Mouse (Mus musculus) midbrain, embryonic 16.5 days (tissue): Measurements from ENCODE around the gene Unk. TPM values are rescaled to one million over a fixed set of nuclear protein-coding genes. Genes with fewer than 3 reads are reported as not detected.
A peak's percentile ranks its signal among the peaks of the same experiment; 100 is the strongest.

Experiments
- ATAC-seq: fragments of 200-750 bp; cut with Nextera tagmentation; 2 replicates; pipeline ENCODE4 v1.8.0; 2017; ENCODE audit warnings: moderate TSS enrichment
- H3K27ac ChIP-seq: fragments of 300-500 bp; sonication (generic); 2 replicates; pipeline ENCODE4 v1.5.1; 2014; ENCODE audit warnings: mild to moderate bottlenecking, low read length, mixed read lengths
- H3K27me3 ChIP-seq: fragments of 300-500 bp; sonication (generic); 2 replicates; pipeline ENCODE4 v1.6.1; 2014; ENCODE audit warnings: low read depth, low read length, mixed read lengths; ENCODE audit not compliant: control insufficient read depth, insufficient read depth
- H3K36me3 ChIP-seq: fragments of 300-500 bp; sonication (generic); 2 replicates; pipeline ENCODE4 v1.6.1; 2014; ENCODE audit warnings: mild to moderate bottlenecking, low read length, moderate library complexity, mixed read lengths; ENCODE audit not compliant: control insufficient read depth, insufficient read depth
- H3K4me1 ChIP-seq: fragments of 300-500 bp; sonication (generic); 2 replicates; pipeline ENCODE4 v1.6.1; 2014; ENCODE audit warnings: mild to moderate bottlenecking, low read length, mixed read lengths; ENCODE audit not compliant: control insufficient read depth, insufficient read depth
- H3K4me2 ChIP-seq: fragments of 300-500 bp; sonication (generic); 2 replicates; pipeline ENCODE4 v1.6.1; 2014; ENCODE audit warnings: mild to moderate bottlenecking, low read length, mixed read lengths
- H3K4me3 ChIP-seq: fragments of 300-500 bp; sonication (generic); 2 replicates; pipeline ENCODE4 v1.5.1; 2014; ENCODE audit warnings: low read depth, mild to moderate bottlenecking, low read length, moderate library complexity, mixed read lengths
- H3K9ac ChIP-seq: fragments of 300-500 bp; sonication (generic); 2 replicates; pipeline ENCODE4 v1.6.1; 2014; ENCODE audit warnings: low read depth, low read length, mixed read lengths
- H3K9me3 ChIP-seq: fragments of 300-500 bp; sonication (generic); replicated peaks from 2 replicates; pipeline ENCODE4 v1.6.1; 2014; ENCODE audit warnings: mild to moderate bottlenecking, low read length, mixed read lengths; ENCODE audit not compliant: control insufficient read depth, poor library complexity, severe bottlenecking
- WGBS: fragments of 180-500 bp; shearing (Covaris S2); extraction: QIAGEN DNeasy Blood & Tissue Kit; methylation state at CpG from one replicate; pipeline ENCODE4 v1.1.7; 2014; 5-methylcytosine and 5-hydroxymethylcytosine counted together
- polyA plus RNA-seq: library from polyadenylated mRNA; unstranded; fragments of >200 nt; fragmentation: Nextera tagmentation; extraction: Ambion mirVana; gene quantifications from 2 replicates; pipeline ENCODE4 v1.2.1, GENCODE M21; 2015

Gene Unk
- polyA plus RNA-seq, 1 experiment from 2014 or later: 36.6 TPM

DNA sequence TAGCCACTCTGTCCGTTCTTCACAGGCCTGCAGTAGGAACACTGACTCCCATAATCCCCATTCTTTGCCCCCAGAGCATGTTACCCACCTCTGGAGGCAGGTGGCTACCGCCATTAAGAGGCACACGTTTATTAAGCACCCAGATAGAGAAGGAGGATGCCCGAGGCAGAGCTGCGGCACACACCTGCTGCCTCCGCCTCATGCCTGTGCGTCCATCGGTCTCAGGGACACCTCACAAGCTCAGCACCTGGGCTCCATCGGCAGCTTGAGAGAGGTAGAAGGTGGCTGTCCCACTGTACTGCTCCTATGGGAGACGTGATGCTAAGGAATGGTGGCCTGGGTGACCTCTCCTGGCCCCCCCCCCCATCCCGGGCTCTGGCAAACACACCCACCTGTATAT lies 21.7 kb upstream of the Unk start:
- no peak for ATAC-seq
- H3K4me2 ChIP-seq: no peak overlapping the region
- no peaks in the 10 kb centered on the region for H3K9me3 ChIP-seq
- 94% methylated on average over 11 of the region's 11 CpGs for WGBS
- H3K36me3 ChIP-seq: no peaks in the 10 kb centered on the region
- H3K27me3 ChIP-seq: no peaks in the 10 kb centered on the region
- no peak overlapping the region for H3K9ac ChIP-seq
- no peak overlapping the region for H3K4me3 ChIP-seq
- H3K4me1 ChIP-seq: peaks cover 23% of the 10 kb centered on the region
- H3K27ac ChIP-seq: no peak overlapping the region

DNA sequence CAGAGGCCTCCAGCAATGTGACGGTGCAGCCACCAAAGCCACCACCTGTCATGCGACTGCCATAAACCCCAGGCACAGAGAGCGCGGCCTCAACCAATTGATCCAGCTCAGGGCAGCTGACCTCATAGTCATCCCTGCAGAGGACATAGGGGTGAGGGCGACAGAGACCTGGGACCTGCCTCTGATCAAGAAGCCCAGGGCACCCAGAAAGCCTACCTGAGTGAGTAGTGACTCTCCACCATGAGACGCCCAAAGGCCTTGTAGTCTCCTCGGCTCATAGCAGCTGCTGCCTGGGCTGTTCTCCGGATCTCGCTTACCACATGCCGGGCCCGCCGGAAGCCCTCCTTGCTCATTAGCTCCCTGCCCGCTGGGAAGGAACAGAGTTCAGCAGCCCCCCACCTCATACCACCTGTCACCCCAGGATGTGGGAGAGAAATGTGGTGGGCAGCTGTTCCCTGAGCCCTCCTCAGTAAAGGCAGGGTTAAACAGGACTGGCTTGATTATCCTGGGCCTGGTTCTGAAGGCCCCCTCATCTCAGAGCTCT lies 21.2 kb upstream of the Unk start:
- WGBS: 79% methylated on average over 13 of the region's 13 CpGs
- Histone ChIP-seq H3K9me3 (no peaks in the 10 kb centered on the region), H3K9ac (no peak overlapping the region), H3K27ac (no peak overlapping the region), H3K4me3 (no peak overlapping the region), H3K36me3 (no peaks in the 10 kb centered on the region), H3K4me2 (no peak overlapping the region), H3K4me1 (peaks cover 23% of the 10 kb centered on the region), H3K27me3 (no peaks in the 10 kb centered on the region)
- no peak for ATAC-seq

DNA sequence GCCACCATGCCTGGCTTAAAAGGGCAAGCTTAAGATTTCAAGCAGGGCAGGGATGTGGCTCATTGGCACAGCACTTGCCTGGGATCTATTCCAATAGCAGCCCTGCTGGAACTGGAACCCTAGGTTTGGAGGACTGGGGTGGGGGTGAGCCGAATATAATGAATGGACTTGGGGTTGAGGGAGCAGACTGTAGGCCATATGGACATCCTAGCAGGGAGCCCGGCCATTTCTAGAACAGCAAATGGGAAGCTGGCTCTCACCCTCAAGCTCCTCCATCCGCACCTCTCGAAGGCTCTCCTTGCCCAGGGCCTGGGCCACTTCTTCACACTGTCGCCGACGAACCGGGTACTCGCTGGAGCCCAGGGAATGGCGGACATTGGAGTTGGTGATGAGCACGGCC lies 20.5 kb upstream of the Unk start:
- no peak for ATAC-seq
- H3K27me3 ChIP-seq: no peaks in the 10 kb centered on the region

DNA sequence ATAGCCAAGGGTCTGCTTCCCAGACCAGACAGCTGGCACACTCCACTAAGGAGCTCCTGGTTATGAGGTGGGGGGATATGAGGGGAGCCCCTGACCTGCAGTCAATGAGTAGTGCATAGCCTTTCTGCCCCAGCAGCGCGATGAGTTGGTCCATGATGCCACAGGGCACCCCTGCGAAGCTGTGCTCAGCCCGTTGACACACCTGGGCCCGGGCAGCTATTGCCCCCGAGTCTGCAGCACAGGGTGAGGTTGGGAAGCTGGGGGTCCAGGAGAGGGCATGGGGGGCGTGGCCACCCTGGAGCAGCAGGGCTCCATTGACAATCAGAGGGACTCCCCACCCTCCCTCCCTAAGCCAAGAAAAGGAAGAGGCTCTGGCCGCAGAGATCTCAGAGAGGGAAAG lies 20.0 kb upstream of the Unk start:
- Histone ChIP-seq H3K27ac (no peak overlapping the region), H3K4me3 (no peak overlapping the region), H3K9me3 (no peaks in the 10 kb centered on the region), H3K36me3 (no peaks in the 10 kb centered on the region), H3K4me2 (no peak overlapping the region), H3K4me1 (peaks cover 11% of the 10 kb centered on the region), H3K27me3 (no peaks in the 10 kb centered on the region), H3K9ac (no peak overlapping the region)
- no peak for ATAC-seq
- WGBS: 92% methylated on average over 8 of the region's 8 CpGs

More for the DNA sequence above, 20.5 kb upstream of the Unk start:
- H3K4me2 ChIP-seq: no peak overlapping the region
- no peak overlapping the region for H3K4me3 ChIP-seq
- 98% methylated on average over 11 of the region's 11 CpGs for WGBS
- no peak overlapping the region for H3K27ac ChIP-seq
- H3K9ac ChIP-seq: no peak overlapping the region
- H3K36me3 ChIP-seq: no peaks in the 10 kb centered on the region
- H3K4me1 ChIP-seq: peaks cover 16% of the 10 kb centered on the region
- H3K9me3 ChIP-seq: no peaks in the 10 kb centered on the region

DNA sequence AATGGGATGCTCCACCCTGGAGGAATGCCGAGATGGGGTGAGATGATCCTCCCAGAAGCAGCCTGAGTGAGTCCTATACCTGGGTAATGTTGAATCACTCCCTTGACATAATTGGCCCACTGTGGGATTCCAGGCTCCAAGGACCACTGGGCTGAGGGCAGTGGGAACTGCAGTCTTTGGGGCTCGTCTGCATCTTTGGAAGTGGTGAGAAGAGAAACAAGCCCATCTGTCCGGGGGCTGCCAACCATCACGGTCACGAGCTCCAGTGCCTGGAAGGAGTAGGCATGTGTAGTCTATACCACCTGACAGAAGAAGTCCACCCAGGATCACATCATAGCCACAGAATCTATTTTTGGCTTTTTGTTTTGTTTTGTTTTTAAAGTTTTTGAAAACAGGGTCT lies 19.2 kb upstream of the Unk start:
- Histone ChIP-seq H3K27ac (no peak overlapping the region), H3K36me3 (no peaks in the 10 kb centered on the region), H3K4me2 (no peak overlapping the region), H3K4me1 (peaks cover 7% of the 10 kb centered on the region), H3K27me3 (no peaks in the 10 kb centered on the region), H3K9ac (0 out of 2 replicates have a peak overlapping the region, but pooled peaks have one; percentile 10), H3K4me3 (no peak overlapping the region), H3K9me3 (no peaks in the 10 kb centered on the region)
- ATAC-seq: no peak
- WGBS: 89% methylated on average over 5 of the region's 5 CpGs

DNA sequence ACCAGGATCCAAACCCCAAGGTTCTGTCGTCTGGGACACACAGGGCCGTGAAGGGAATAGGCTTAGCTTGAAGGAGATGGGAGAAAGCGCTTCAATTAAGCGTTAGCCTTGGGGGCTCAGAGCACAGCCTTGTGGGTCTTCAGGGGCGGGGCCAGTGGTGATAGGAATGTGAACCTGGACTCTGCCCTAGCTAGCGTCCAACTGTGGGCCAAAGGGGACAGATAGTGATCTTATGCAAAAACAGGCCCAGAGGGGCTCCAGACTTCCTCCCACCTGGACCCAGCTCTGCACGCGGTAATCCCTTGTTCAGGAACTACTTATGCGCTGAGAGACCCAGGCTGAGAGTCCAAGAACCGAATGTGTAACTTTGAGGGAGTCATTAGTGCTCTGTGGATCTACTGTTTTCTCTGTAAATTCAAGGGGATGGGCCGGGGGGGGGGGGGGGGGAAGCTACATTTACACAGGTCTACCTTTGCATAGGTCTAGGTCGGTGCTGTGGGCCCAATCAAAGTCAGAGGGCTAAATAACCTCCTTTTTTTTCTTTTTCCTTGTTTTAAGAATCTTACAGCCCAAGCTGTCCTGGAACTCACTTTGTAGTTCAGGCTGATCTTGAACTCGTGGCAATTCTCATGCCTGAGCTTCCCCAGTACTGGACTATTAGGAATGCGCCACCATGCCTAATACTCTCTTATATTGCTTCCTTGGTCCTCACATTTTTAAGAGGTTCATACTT lies 18.4 kb upstream of the Unk start:
- peak overlapping the region; percentile 74 for H3K4me2 ChIP-seq
- 25% methylated on average over 14 of the region's 14 CpGs for WGBS
- no peaks in the 10 kb centered on the region for H3K9me3 ChIP-seq
- H3K27ac ChIP-seq: 0 out of 2 replicates have a peak overlapping the region, but pooled peaks have one; percentile 73
- H3K9ac ChIP-seq: peak overlapping the region; percentile 65
- H3K4me3 ChIP-seq: peak overlapping the region; percentile 65
- H3K4me1 ChIP-seq: peaks cover 7% of the 10 kb centered on the region
- no peaks in the 10 kb centered on the region for H3K27me3 ChIP-seq
- H3K36me3 ChIP-seq: no peaks in the 10 kb centered on the region
- ATAC-seq: no peak

DNA sequence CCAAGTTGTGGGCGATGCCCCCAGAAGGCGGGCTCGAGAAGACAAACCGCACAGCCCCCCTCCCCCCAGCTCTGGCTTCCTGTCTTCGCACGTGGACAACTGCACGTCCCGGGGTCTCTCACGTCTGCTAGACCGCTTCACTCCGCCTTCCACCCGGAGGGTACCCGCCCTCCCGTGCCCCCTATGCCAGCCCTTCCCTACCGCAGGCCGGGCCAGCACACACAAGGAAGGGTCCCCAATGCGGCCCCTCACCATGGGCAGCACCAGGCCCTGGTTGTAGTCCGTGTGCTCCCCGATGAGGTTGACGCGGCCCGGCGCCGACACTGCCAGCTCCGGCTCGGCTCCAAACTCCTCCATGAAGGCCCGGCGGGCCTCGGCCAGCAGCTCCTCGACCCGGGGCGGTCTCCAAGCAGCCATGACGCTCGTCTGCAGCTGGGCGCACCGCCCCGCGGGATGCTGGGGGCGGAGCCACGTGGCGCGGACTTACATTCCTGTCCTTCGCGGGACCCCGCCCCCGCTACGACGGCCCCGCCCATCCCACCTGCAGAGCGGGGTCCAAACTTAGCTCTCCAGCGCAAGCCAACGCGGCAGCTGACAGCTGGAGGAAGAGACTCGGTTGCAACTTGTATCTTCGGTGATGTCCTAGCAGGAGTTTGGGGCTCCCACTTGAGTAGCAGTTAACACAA lies 17.7 kb upstream of the Unk start, which contains the start of gene Galk1:
Gene Galk1, minus strand, starts transcription at position 458 of the 686 bp plus-strand sequence.
- peak within 1 kb of the TSS; percentile 65 for H3K4me3 ChIP-seq
- no peaks in the 10 kb centered on the region for H3K27me3 ChIP-seq
- no peaks in the 10 kb centered on the region for H3K36me3 ChIP-seq
- peak within 1 kb of the TSS; percentile 65 for H3K9ac ChIP-seq
- no peaks in the 10 kb centered on the region for H3K9me3 ChIP-seq
- WGBS: 0% methylated on average over 49 of the region's 55 CpGs
- peaks cover 7% of the 10 kb centered on the region for H3K4me1 ChIP-seq
- H3K4me2 ChIP-seq: peak within 1 kb of the TSS; percentile 74
- peak; percentile 84 for ATAC-seq
- peak within 1 kb of the TSS; percentile 73; the same call in 1 of the 2 replicates for H3K27ac ChIP-seq

DNA sequence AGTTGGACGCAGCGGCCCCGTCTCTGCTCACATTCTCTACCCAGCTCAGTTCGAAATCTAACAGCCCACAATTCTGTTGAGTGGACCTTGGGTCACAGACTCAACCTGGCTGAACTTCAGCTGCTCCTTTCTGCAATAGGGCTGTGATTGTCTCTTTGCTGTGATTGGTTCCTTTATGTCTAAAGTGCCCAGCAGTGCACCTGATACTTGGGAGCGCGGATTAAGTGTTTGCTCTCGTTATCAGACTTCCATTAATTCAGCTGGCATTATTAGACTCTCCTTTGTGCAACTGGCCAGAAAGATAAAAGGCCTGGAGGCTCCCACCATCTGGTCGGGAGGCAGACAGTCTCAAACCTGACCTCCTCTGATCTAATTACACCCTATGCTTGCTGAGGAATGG lies 15.3 kb upstream of the Unk start:
- Histone ChIP-seq H3K27me3 (no peaks in the 10 kb centered on the region), H3K36me3 (no peaks in the 10 kb centered on the region), H3K9ac (no peak overlapping the region), H3K9me3 (no peaks in the 10 kb centered on the region), H3K4me2 (no peak overlapping the region), H3K27ac (no peak overlapping the region), H3K4me3 (no peak overlapping the region), H3K4me1 (peaks cover 7% of the 10 kb centered on the region)
- ATAC-seq: no peak
- 51% methylated on average over 8 of the region's 8 CpGs for WGBS

DNA sequence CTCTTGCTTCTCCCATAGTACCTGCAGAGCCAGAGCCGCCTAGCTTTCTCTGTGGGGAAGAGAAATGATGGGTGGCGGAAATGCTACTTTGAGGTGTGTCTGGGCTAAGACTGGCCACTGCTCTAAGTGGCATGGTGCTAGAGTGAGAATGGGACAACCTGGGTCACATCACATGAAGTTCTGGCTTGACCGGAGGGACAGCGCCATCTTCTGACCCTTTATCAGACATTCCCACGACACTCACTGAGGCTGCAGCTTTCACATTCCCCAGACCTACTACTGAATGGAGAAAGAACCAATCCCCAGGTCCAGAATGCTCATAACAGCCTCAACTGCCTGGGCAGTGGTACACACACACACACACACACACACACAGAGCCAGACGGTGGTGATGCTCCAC lies 12.0 kb upstream of the Unk start:
- Histone ChIP-seq H3K9ac (no peak overlapping the region), H3K27me3 (no peaks in the 10 kb centered on the region), H3K36me3 (peaks cover 6% of the 10 kb centered on the region; the same call in 1 of the 2 replicates), H3K27ac (no peak overlapping the region), H3K4me2 (no peak overlapping the region), H3K4me3 (no peak overlapping the region), H3K4me1 (peaks cover 17% of the 10 kb centered on the region), H3K9me3 (no peaks in the 10 kb centered on the region)
- 27% methylated on average over 6 of the region's 6 CpGs for WGBS
- no peak for ATAC-seq
